Mouse (Mus musculus) C2C12 (cell line): ENCODE data around the gene Tspyl1. TPM values are rescaled to one million over a fixed set of nuclear protein-coding genes. Genes with fewer than 3 reads are reported as not detected.

Experiments used
- H3K27me3 ChIP-seq: one replicate; pipeline ENCODE4 v1.6.1; 2011; ENCODE audit not compliant: control insufficient read depth, insufficient read depth, insufficient read length
- H3K36me3 ChIP-seq: one replicate; pipeline ENCODE4 v1.6.1; 2011; ENCODE audit not compliant: control insufficient read depth, insufficient read depth
- H3K4me3 ChIP-seq: one replicate; pipeline ENCODE4 v1.5.1; 2011; ENCODE audit warnings: mild to moderate bottlenecking, control low read depth; ENCODE audit not compliant: poor library complexity, insufficient read depth, severe bottlenecking
- H3K79me2 ChIP-seq: one replicate; pipeline ENCODE4 v1.6.1; 2011; ENCODE audit not compliant: control insufficient read depth, insufficient read depth
- H3K79me3 ChIP-seq: one replicate; pipeline ENCODE4 v1.6.1; 2011; ENCODE audit warnings: low read depth, control low read depth
- H3ac ChIP-seq: one replicate; pipeline ENCODE3; 2011; ENCODE audit warnings: low read depth; ENCODE audit not compliant: control insufficient read depth, insufficient read length
- CEBPB ChIP-seq: IDR thresholded peaks from one replicate; pipeline ENCODE4 v1.6.1; 2011; ENCODE audit warnings: low read depth, mild to moderate bottlenecking, control low read depth, moderate library complexity
- CTCF ChIP-seq: IDR thresholded peaks from one replicate; pipeline ENCODE4 v1.5.1; 2011; ENCODE audit not compliant: control insufficient read depth, insufficient read depth, insufficient read length
- FOSL1 ChIP-seq: IDR thresholded peaks from one replicate; pipeline ENCODE4 v1.8.0; 2011; ENCODE audit warnings: mild to moderate bottlenecking, low read length; ENCODE audit not compliant: poor library complexity, insufficient read depth, severe bottlenecking
- MAX ChIP-seq: IDR thresholded peaks from one replicate; pipeline ENCODE4 v1.6.1; 2011; ENCODE audit warnings: mild to moderate bottlenecking, control low read depth
- MYOD1 ChIP-seq: IDR thresholded peaks from one replicate; pipeline ENCODE4 v1.6.1; 2011; ENCODE audit warnings: low read depth; ENCODE audit not compliant: control insufficient read depth, insufficient read length
- MYOG ChIP-seq: IDR thresholded peaks from one replicate; pipeline ENCODE4 v1.6.1; 2011; ENCODE audit not compliant: control insufficient read depth, insufficient read length; ENCODE audit errors: extremely low read depth
- USF1 ChIP-seq: IDR thresholded peaks from one replicate; pipeline ENCODE4 v1.6.1; 2011; ENCODE audit warnings: low read depth, mild to moderate bottlenecking, control low read depth, moderate library complexity
- polyA plus RNA-seq: library from polyadenylated mRNA; unstranded; fragments of >200 nt; fragmentation: generic; extraction: Trizol; gene quantifications from one replicate; pipeline ENCODE4 v1.2.1, GENCODE M21; 2012; ENCODE audit warnings: missing spikeins

Tspyl1 gene
- polyA plus RNA-seq, 1 experiment = 15.5 TPM

DNA sequence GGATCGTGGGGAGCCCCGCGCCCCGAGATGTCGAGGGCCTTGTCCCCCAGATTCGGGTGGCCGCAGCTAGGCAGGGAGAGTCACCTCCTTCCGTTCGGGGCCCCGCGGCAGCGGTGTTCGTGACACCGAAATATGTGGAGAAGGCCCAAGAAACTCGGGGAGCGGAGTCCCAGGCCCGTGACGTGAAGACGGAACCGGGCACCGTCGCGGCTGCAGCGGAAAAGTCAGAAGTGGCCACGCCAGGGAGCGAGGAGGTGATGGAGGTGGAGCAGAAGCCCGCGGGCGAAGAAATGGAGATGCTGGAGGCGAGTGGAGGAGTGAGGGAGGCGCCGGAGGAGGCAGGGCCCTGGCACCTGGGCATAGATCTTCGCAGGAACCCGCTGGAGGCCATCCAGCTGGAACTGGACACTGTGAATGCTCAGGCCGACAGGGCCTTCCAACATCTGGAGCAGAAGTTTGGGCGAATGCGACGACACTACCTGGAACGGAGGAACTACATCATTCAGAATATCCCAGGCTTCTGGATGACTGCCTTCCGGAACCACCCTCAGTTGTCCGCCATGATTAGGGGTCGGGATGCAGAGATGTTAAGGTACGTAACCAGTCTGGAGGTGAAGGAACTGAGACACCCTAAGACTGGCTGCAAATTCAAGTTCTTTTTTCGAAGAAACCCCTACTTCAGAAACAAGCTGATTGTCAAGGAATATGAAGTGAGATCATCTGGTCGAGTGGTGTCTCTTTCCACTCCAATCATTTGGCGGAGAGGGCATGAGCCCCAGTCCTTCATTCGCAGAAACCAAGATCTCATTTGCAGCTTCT lies 639 bp downstream of the Tspyl1 start:
- peaks cover 32% of the 10 kb centered on the region for H3K79me3 ChIP-seq
- H3K79me2 ChIP-seq = peaks cover 40% of the 10 kb centered on the region
- H3ac ChIP-seq = peak overlapping the region; percentile 91
- H3K27me3 ChIP-seq = no peaks in the 10 kb centered on the region
- H3K4me3 ChIP-seq = peak overlapping the region; percentile 98
- no peak for TF ChIP-seq CEBPB
- no peak for TF ChIP-seq USF1
- no peak for TF ChIP-seq MYOG
- TF ChIP-seq MYOD1 = no peak
- TF ChIP-seq FOSL1 = no peak
- TF ChIP-seq CTCF = no peak
- TF ChIP-seq MAX = no peak
- peaks cover 10% of the 10 kb centered on the region for H3K36me3 ChIP-seq

DNA sequence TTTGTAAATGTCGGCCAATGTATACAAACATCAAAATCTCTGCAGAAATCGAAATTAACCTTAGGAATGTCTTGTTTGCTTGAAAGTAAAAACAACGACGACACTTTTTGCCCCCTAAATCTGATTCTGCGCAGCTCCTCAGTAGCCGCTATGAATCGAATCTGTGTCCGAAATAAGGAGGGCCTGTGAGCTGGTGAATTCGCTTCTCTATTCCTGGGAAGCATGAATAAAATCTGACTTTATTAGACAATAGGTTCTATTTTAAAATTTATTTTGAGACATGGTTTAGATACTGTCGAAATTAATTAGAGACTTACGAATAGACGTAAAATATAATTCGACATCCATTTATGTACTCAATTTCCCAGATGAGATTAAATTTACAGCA lies 14.9 kb downstream of the Tspyl1 start:
- no peak for TF ChIP-seq MYOD1
- no peak for TF ChIP-seq MYOG
- no peak for TF ChIP-seq MAX
- TF ChIP-seq CTCF = no peak
- TF ChIP-seq CEBPB = no peak
- TF ChIP-seq USF1 = no peak
- no peak for TF ChIP-seq FOSL1
- Histone ChIP-seq H3K79me2 (no peaks in the 10 kb centered on the region), H3K36me3 (no peaks in the 10 kb centered on the region), H3ac (no peak overlapping the region), H3K79me3 (no peaks in the 10 kb centered on the region), H3K4me3 (peak overlapping the region; percentile 37), H3K27me3 (no peaks in the 10 kb centered on the region)

DNA sequence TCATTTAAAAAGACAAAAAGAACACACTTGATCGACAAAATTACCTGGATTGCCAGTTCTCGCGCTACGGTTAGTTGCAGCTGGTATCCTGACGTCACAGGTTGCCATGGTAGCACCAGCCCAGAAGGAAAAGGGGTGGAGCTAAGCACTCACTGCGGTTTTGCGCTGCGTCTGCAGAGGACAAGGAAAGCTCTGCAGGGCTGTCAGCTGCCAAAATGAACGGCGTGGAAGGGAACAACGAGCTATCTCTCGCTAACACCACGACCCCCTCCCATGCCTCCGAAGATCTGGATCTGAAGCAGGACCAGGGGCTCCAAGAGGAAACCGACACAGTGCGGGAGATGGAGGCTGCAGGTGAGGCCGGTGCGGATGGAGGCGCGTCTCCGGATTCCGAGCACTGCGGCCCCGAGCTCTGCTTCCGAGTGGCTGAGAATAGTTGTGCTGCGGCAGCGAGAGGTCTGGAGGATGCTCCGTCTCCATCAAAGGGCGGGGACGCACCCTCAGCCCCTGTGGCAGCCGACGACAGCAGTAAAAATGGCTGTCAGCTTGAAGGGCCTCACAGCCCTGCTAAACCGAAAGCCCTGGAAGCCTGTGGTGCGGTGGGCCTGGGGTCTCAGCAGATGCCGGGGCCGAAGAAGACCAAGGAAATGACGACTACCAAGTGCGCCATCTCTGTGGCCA lies 15.4 kb downstream of the Tspyl1 start, which contains the start of gene Tspyl4:
Tspyl4 (plus strand) TSS at position 144 of the 681 bp plus-strand sequence.
- no peaks in the 10 kb centered on the region for H3K79me2 ChIP-seq
- no peaks in the 10 kb centered on the region for H3K27me3 ChIP-seq
- peak within 1 kb of the TSS; percentile 67 for H3ac ChIP-seq
- no peaks in the 10 kb centered on the region for H3K79me3 ChIP-seq
- H3K4me3 ChIP-seq = peak within 1 kb of the TSS; percentile 37
- TF ChIP-seq FOSL1 = no peak
- no peak for TF ChIP-seq MYOG
- no peak for TF ChIP-seq MAX
- TF ChIP-seq MYOD1 = no peak
- TF ChIP-seq CTCF = no peak
- no peak for TF ChIP-seq USF1
- no peak for TF ChIP-seq CEBPB
- H3K36me3 ChIP-seq = no peaks in the 10 kb centered on the region

DNA sequence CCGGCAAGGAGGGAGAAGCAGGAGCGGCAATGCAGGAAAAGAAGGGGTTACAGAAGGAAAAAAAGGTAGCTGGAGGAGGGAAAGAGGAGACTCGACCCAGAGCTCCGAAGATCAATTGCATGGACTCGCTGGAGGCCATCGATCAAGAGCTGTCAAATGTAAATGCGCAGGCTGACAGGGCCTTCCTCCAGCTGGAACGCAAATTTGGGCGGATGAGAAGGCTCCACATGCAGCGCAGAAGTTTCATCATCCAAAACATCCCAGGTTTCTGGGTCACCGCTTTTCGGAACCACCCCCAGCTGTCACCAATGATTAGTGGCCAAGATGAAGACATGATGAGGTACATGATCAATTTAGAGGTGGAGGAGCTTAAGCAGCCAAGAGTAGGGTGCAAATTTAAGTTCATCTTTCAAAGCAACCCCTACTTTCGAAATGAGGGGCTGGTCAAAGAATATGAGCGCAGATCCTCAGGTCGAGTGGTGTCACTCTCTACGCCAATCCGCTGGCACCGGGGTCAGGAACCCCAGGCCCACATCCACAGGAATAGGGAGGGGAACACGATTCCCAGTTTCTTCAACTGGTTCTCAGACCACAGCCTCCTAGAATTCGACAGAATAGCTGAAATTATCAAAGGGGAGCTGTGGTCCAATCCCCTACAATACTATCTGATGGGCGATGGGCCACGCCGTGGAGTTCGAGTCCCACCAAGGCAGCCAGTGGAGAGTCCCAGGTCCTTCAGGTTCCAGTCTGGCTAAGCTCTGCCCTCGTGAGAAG lies 16.2 kb downstream of the Tspyl1 start:
- no peaks in the 10 kb centered on the region for H3K27me3 ChIP-seq
- H3K36me3 ChIP-seq = no peaks in the 10 kb centered on the region
- no peak for TF ChIP-seq CTCF
- no peak for TF ChIP-seq MAX
- TF ChIP-seq USF1 = no peak
- no peak for TF ChIP-seq MYOG
- TF ChIP-seq FOSL1 = no peak
- TF ChIP-seq CEBPB = no peak
- TF ChIP-seq MYOD1 = no peak
- peak overlapping the region; percentile 67 for H3ac ChIP-seq
- H3K79me2 ChIP-seq = no peaks in the 10 kb centered on the region
- H3K79me3 ChIP-seq = no peaks in the 10 kb centered on the region
- H3K4me3 ChIP-seq = peak overlapping the region; percentile 37

DNA sequence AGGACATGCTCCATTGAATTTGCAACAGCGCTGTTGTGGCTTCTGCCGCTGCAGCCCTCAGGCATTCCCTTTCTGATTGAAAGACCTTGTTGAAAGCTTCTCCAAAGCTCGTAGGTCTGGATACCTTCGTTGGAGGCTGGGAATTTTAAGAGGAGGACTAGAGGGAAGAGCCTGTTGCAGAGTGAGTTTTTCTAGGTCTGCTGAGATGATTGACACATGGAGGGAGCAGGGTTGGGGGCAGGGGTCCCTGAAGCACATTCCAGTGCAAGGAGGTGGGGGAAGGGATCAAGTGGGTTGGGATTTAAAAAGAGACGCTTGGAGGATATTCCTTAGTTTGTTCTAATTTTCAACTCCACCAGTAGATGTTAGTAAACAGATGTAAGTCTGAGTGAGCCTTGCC lies 18.4 kb downstream of the Tspyl1 start:
- H3K79me2 ChIP-seq = no peaks in the 10 kb centered on the region
- no peaks in the 10 kb centered on the region for H3K79me3 ChIP-seq
- no peak overlapping the region for H3ac ChIP-seq
- TF ChIP-seq MYOD1 (no peak), FOSL1 (no peak), USF1 (no peak), CTCF (no peak), MYOG (no peak), MAX (no peak), CEBPB (no peak)
- H3K4me3 ChIP-seq = no peak overlapping the region
- no peaks in the 10 kb centered on the region for H3K27me3 ChIP-seq
- H3K36me3 ChIP-seq = no peaks in the 10 kb centered on the region
